Mouse (Mus musculus) hindbrain, embryonic 11.5 days (tissue): ENCODE results near the gene Gpatch1. TPM values are rescaled to one million over a fixed set of nuclear protein-coding genes. Genes with fewer than 3 reads are reported as not detected.
"Not testable (repeated sequence)": the region's sequence is repeated elsewhere in the genome, so short reads cannot be mapped to it uniquely, and the experiment has no call there.

ENCODE experiments used
- ATAC-seq: fragments of 200-750 bp; cut with Nextera tagmentation; 2 replicates; pipeline ENCODE4 v1.8.0; 2017; ENCODE audit warnings: mild to moderate bottlenecking, moderate TSS enrichment, moderate library complexity; ENCODE audit not compliant: low FRiP score
- DNase-seq: peaks from one replicate; pipeline ENCODE4 v3.0.0-alpha.2; 2015; ENCODE audit warnings: low spot score
- H3K27ac ChIP-seq: fragments of 300-500 bp; sonication (generic); 2 replicates; pipeline ENCODE4 v1.5.1; 2014; ENCODE audit warnings: mild to moderate bottlenecking, low read depth, low read length
- H3K27me3 ChIP-seq: fragments of 300-500 bp; sonication (generic); 2 replicates; pipeline ENCODE4 v1.6.1; 2014; ENCODE audit warnings: mild to moderate bottlenecking, low read length, moderate library complexity, mixed read lengths; ENCODE audit not compliant: control insufficient read depth, insufficient read depth
- H3K36me3 ChIP-seq: fragments of 300-500 bp; sonication (generic); 2 replicates; pipeline ENCODE4 v1.6.1; 2014; ENCODE audit warnings: mild to moderate bottlenecking, low read length, moderate library complexity, mixed read lengths; ENCODE audit not compliant: control insufficient read depth, insufficient read depth
- H3K4me1 ChIP-seq: fragments of 300-500 bp; sonication (generic); replicated peaks from 2 replicates; pipeline ENCODE4 v1.6.1; 2014; ENCODE audit warnings: low read length, mixed read lengths; ENCODE audit not compliant: control insufficient read depth, insufficient read depth
- H3K4me2 ChIP-seq: fragments of 300-500 bp; sonication (generic); replicated peaks from 2 replicates; pipeline ENCODE4 v1.6.1; 2014; ENCODE audit warnings: mild to moderate bottlenecking, low read depth, low read length
- H3K4me3 ChIP-seq: fragments of 300-500 bp; sonication (generic); 2 replicates; pipeline ENCODE4 v1.5.1; 2014; ENCODE audit warnings: low read depth, low read length
- H3K9ac ChIP-seq: fragments of 300-500 bp; sonication (generic); 2 replicates; pipeline ENCODE4 v1.6.1; 2014; ENCODE audit warnings: low read depth, low read length
- H3K9me3 ChIP-seq: fragments of 300-500 bp; sonication (generic); 2 replicates; pipeline ENCODE4 v1.6.1; 2016; ENCODE audit warnings: low read length; ENCODE audit not compliant: control insufficient read depth
- WGBS: fragments of 180-500 bp; shearing (Covaris S2); extraction: QIAGEN DNeasy Blood & Tissue Kit; methylation state at CpG from one replicate; pipeline ENCODE4 v1.1.7; 2014; 5-methylcytosine and 5-hydroxymethylcytosine counted together
- polyA plus RNA-seq: library from polyadenylated mRNA; unstranded; fragments of >200 nt; fragmentation: Nextera tagmentation; extraction: Ambion mirVana; gene quantifications from 2 replicates; pipeline ENCODE4 v1.2.1, GENCODE M21; 2014

The Gpatch1 gene
- polyA plus RNA-seq, 1 experiment from 2014 or later = 18.1 TPM

DNA sequence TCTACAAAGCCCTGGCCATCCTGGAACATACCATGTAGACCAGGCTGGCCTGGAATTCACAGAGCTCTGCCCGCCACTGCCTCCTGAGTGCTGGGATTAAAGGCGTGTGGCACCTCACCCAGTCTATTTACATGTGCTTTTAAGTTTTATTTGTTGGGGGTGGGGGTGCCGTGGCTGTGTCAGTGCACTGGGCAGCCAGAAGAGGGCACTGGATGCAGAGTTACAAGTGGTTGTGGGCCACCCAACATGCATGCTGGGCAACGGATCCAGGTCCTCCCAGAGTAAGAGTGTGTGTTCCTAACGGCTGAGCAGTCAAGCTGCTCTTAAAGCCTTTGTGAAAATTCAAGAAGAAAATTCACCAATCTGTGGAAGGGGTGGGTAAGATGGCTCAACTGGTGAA is 50.4 kb downstream of the Gpatch1 start:
- no peak overlapping the region for H3K27ac ChIP-seq
- no peaks in the 10 kb centered on the region for H3K27me3 ChIP-seq
- no peak overlapping the region for H3K4me3 ChIP-seq
- H3K9me3 ChIP-seq = no peaks in the 10 kb centered on the region
- no peaks in the 10 kb centered on the region for H3K36me3 ChIP-seq
- ATAC-seq (no peak), DNase-seq (no peak)
- H3K4me2 ChIP-seq = no peak overlapping the region
- 75% methylated on average over 5 of the region's 5 CpGs for WGBS
- H3K9ac ChIP-seq = no peak overlapping the region
- no peaks in the 10 kb centered on the region for H3K4me1 ChIP-seq

DNA sequence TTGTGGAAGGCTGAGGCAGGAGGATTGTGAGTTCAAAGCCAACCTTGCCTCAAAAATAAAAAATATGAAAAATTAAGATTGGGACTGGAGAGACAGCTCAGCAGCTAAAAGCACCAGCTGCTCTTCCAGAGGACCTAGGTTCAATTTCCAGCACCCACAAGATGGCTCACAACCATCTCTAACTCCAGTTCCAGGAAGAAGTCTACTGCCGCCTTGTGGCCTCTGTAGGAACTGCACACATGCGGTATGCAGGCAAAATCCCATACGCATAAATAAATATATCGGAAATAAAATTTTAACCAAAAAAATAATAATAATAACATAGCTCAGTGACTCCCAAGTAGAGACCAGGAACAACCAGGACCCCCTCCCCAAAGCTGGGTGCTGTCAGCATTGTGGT is 51.6 kb downstream of the Gpatch1 start:
- no peaks in the 10 kb centered on the region for H3K36me3 ChIP-seq
- no peak for ATAC-seq
- no peaks in the 10 kb centered on the region for H3K27me3 ChIP-seq
- no peak overlapping the region for H3K4me3 ChIP-seq
- H3K27ac ChIP-seq = no peak overlapping the region
- no peaks in the 10 kb centered on the region for H3K4me1 ChIP-seq
- H3K4me2 ChIP-seq = no peak overlapping the region
- no peak overlapping the region for H3K9ac ChIP-seq
- DNase-seq = no peak
- WGBS = 66% methylated on average over 4 of the region's 4 CpGs
- H3K9me3 ChIP-seq = no peaks in the 10 kb centered on the region

DNA sequence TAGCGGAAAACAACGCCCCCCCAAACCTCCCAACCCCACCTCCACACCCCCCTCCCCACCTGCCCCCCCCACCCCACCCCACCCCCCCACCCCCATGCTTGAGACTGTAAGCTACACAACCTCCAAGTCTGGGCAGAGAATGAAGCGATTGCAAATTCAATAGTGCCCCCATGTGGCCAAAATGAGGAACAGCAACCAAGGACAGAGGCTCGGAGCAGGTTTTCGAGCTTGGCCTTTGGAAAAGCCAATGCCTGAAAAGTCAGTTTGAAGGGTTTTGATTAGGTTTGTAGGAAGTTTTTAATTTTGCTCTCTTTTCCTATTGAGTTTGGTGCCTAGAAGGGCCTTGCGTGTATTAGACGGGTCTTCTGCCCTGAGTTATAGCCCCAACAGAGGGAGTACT is 53.5 kb downstream of the Gpatch1 start:
- no peaks in the 10 kb centered on the region for H3K27me3 ChIP-seq
- WGBS = 7% methylated on average over 7 of the region's 7 CpGs
- no peak for ATAC-seq

GRCm38 (mm10) chr7:35263595-35264489 is 54.4 kb downstream of the Gpatch1 start:
- 84% methylated on average over 15 of the region's 15 CpGs for WGBS
- DNase-seq = no peak
- Histone ChIP-seq H3K27me3 (no peaks in the 10 kb centered on the region), H3K4me2 (no peak overlapping the region), H3K27ac (no peak overlapping the region), H3K4me1 (no peaks in the 10 kb centered on the region), H3K4me3 (no peak overlapping the region), H3K9me3 (no peaks in the 10 kb centered on the region), H3K36me3 (no peaks in the 10 kb centered on the region), H3K9ac (no peak overlapping the region)
- no peak for ATAC-seq

More for the DNA sequence above, 53.5 kb downstream of the Gpatch1 start:
- H3K4me2 ChIP-seq = no peak overlapping the region
- H3K4me3 ChIP-seq = no peak overlapping the region
- no peak overlapping the region for H3K9ac ChIP-seq
- no peaks in the 10 kb centered on the region for H3K36me3 ChIP-seq
- no peaks in the 10 kb centered on the region for H3K4me1 ChIP-seq
- H3K27ac ChIP-seq = no peak overlapping the region
- DNase-seq = peak; percentile 77
- no peaks in the 10 kb centered on the region for H3K9me3 ChIP-seq

DNA sequence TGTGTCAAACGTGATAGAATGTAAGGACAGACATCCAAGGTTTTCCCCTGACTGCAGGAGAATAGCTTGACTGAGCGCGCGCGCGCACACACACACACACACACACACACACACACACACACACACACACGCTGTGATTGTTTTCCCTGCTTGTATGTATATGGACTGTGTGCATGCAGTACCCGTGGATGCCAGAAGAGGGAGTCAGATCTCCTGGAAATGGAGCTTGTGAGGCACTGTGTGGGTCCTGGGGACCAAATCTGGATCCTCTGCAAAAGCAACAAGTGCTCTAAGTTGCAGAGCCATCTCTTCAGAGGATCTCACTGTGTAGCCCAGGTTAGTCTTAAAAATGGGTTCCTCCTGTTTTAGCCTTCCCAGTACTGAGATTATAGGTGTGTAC is 58.9 kb downstream of the Gpatch1 start:
- no peak overlapping the region for H3K4me3 ChIP-seq
- 88% methylated on average over 8 of the region's 8 CpGs for WGBS
- H3K36me3 ChIP-seq = no peaks in the 10 kb centered on the region
- no peak overlapping the region for H3K9ac ChIP-seq
- H3K4me2 ChIP-seq = no peak overlapping the region
- H3K4me1 ChIP-seq = no peaks in the 10 kb centered on the region
- H3K27me3 ChIP-seq = no peaks in the 10 kb centered on the region
- DNase-seq (no peak), ATAC-seq (no peak)
- H3K27ac ChIP-seq = no peak overlapping the region
- H3K9me3 ChIP-seq = no peaks in the 10 kb centered on the region

DNA sequence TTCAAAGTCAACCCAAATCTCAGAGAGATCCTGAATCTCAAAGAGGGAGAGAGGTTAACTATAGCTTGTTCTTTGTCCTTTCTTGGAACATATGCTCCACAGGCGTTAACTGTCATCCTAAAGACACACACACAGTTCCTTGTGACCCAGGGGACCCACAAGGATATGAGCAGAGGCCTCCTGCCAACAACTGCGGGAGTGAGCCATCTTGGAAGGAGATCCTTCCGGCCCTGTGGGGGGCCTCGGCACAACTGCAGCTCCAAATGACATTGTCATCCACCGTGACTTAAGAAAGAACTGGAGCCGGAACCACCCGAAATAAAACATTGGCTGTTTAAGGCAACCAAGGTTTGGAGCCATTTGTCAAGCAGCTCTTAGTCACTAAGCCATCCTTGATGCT is 59.9 kb downstream of the Gpatch1 start:
- H3K27me3 ChIP-seq = no peaks in the 10 kb centered on the region
- no peak overlapping the region for H3K9ac ChIP-seq
- H3K4me2 ChIP-seq = no peak overlapping the region
- no peak overlapping the region for H3K4me3 ChIP-seq
- no peaks in the 10 kb centered on the region for H3K9me3 ChIP-seq
- DNase-seq = no peak
- no peak for ATAC-seq
- WGBS = 69% methylated on average over 7 of the region's 7 CpGs
- no peak overlapping the region for H3K27ac ChIP-seq
- H3K36me3 ChIP-seq = no peaks in the 10 kb centered on the region
- no peaks in the 10 kb centered on the region for H3K4me1 ChIP-seq

DNA sequence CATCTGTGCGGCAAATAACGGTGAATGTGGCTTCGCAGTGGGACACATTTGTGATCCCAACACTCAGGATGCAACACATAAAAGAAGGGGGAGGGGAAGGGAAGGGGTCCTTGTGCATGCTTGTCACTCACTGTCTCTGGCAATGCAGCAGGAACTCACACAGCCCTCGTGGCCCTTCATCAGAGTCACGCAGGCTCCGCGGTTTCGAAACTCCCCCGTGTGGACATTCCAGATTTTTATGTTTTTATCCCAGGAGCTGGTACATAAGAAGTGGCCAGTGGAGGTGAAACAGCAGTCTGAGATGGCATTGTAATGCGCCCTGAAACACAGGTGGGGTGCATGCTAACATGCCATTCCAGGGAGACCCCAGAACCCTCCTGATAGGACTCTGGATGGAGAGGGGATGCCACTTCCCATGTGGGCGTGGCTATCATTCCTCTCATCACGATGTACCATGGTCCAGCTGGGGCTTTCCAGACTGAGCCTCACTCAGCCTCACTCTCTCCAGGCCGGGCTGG is 66.1 kb downstream of the Gpatch1 start:
- Histone ChIP-seq H3K9me3 (no peaks in the 10 kb centered on the region), H3K36me3 (no peaks in the 10 kb centered on the region), H3K27me3 (no peaks in the 10 kb centered on the region), H3K4me3 (peak overlapping the region; percentile 16; the same call in 1 of the 2 replicates), H3K4me2 (peak overlapping the region; percentile 37), H3K9ac (no peak overlapping the region), H3K4me1 (no peaks in the 10 kb centered on the region), H3K27ac (no peak overlapping the region)
- DNase-seq (peak; percentile 72), ATAC-seq (peak; percentile 71)
- WGBS = 5% methylated on average over 13 of the region's 13 CpGs

GRCm38 (mm10) chr7:35237935-35238334 is 80.3 kb downstream of the Gpatch1 start:
- not testable (repeated sequence) for H3K36me3 ChIP-seq, H3K27me3 ChIP-seq, H3K27ac ChIP-seq, ATAC-seq, H3K4me1 ChIP-seq, H3K4me3 ChIP-seq, H3K9me3 ChIP-seq, H3K9ac ChIP-seq, H3K4me2 ChIP-seq, DNase-seq
- 63% methylated on average over 2 of the region's 3 CpGs for WGBS

GRCm38 (mm10) chr7:35235308-35235707 is 82.9 kb downstream of the Gpatch1 start:
- peak; percentile 74 for DNase-seq
- ATAC-seq = peak; percentile 76
- H3K4me2 ChIP-seq = peak overlapping the region; percentile 44
- H3K36me3 ChIP-seq = no peaks in the 10 kb centered on the region
- 0 out of 2 replicates have a peak, but pooled peaks cover 2% of the 10 kb centered on the region for H3K4me1 ChIP-seq
- H3K27ac ChIP-seq = peak overlapping the region; percentile 72
- H3K27me3 ChIP-seq = no peaks in the 10 kb centered on the region
- WGBS = 21% methylated on average over 8 of the region's 9 CpGs
- no peaks in the 10 kb centered on the region for H3K9me3 ChIP-seq
- H3K4me3 ChIP-seq = peak overlapping the region; percentile 48
- 0 out of 2 replicates have a peak overlapping the region, but pooled peaks have one; percentile 32 for H3K9ac ChIP-seq
